Mouse (Mus musculus) central nervous system, embryonic 14 days (tissue): Measurements from ENCODE around the gene Olfr1537. TPM values are rescaled to one million over a fixed set of nuclear protein-coding genes. Genes with fewer than 3 reads are reported as not detected.

ENCODE experiments used
- polyA plus RNA-seq: library from polyadenylated mRNA; depleted of rRNA; stranded (reverse); fragments of >200 nt; gene quantifications from 2 replicates; pipeline ENCODE4 v1.2.3, GENCODE M21; 2012; rRNA removed

Olfr1537 gene
- not detected in 2 replicates for polyA plus RNA-seq

DNA sequence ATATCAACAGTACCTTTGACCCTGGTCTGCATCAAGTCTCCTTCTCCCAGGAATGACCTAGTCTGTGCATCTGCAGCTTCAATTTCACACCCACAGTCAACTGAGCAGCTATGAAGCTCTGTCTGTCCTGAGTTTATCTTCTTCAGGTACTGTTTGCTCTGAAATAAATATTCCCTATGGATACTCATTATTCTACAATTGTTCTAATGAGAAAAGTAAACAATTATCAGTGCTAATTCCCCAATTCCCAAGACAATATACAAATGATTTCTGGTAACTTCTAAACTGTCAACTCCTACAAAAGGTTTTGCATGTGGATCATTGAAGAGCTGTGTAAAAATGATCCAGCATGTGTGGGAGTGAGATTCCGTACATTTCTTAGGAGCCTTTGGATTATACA lies at the start of gene Olfr1537:
Gene Olfr1537 (minus strand): TSS at position 101 of the 400 bp plus-strand sequence.

DNA sequence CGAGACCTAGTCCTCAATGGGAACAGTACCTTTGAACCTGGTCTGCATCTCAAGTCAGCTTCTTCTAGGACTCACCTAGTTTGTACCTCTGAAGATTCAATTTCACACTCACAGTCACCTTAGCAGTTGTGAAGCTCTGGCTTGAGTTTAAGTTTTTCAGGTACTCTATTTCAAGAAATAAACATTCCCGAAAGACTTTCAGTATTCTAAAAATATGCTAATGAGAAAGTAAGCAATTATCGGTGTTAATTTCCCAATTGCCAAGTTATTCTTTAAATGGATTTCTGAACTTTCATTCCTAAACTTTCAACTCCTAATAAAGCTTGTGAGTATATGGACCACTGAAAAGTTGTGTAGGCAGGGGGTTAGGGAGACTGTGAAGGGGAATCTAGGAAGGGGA lies 26.9 kb upstream of the Olfr1537 start, which contains the start of gene Olfr945:
Gene Olfr945 (minus strand): TSS at position 101 of the 400 bp plus-strand sequence.

DNA sequence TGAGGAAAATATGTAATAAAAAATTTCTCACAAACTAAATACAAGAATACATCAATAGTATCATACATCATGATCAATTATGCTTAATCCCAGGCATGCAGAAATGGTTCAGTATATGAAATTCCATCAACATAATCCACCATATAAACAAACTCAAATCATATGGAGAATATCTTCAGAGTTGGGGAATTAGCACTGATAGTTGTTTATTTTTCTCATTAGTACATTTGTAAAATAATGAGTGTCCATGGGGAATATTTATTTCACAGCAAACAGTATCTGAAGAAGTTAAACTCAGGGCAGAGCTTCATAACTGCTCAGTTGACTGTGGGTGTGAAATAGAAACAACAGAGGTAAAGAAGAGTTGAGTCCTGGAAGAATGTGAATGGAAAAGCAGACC lies 48.2 kb downstream of the Olfr1537 start, which contains the start of gene Olfr944:
Gene Olfr944 (plus strand): TSS at position 301 of the 400 bp plus-strand sequence.

Other genes with a start within 250 kb of the Olfr1537 start
- gene Olfr146, start 226.6 kb downstream of the Olfr1537 start, polyA plus RNA-seq = not detected in 2 replicates
- gene Olfr937, start 185.0 kb downstream of the Olfr1537 start, polyA plus RNA-seq = not detected in 2 replicates
- not detected in 2 replicates for gene Olfr938, start 171.1 kb downstream of the Olfr1537 start, polyA plus RNA-seq
- not detected in 2 replicates for gene Olfr27, start 121.9 kb downstream of the Olfr1537 start, polyA plus RNA-seq
- not detected in 2 replicates for gene Olfr943, start 83.7 kb downstream of the Olfr1537 start, polyA plus RNA-seq
- not detected in 2 replicates for gene Olfr944, start 48.1 kb downstream of the Olfr1537 start, polyA plus RNA-seq
- gene Olfr945, start 26.8 kb upstream of the Olfr1537 start, polyA plus RNA-seq = not detected in 2 replicates
- not detected in 2 replicates for gene Olfr948, start 76.1 kb upstream of the Olfr1537 start, polyA plus RNA-seq
- not detected in 2 replicates for gene Olfr951, start 137.4 kb upstream of the Olfr1537 start, polyA plus RNA-seq
- gene Olfr952, start 177.2 kb upstream of the Olfr1537 start, polyA plus RNA-seq = not detected in 2 replicates
- gene Olfr954, start 206.7 kb upstream of the Olfr1537 start, polyA plus RNA-seq = not detected in 2 replicates
- gene Olfr955, start 221.9 kb upstream of the Olfr1537 start, polyA plus RNA-seq = not detected in 2 replicates
- gene Olfr44, start 244.0 kb upstream of the Olfr1537 start, polyA plus RNA-seq = not detected in 2 replicates